Mouse (Mus musculus): ENCODE measurements around the gene Map1s.

Gene Map1s

GRCm38 (mm10) chr8:70905831-70906736 is at the start of gene Map1s:
TSS of gene Map1s (plus strand) at chr8:70905932.
- no peak for DNase-seq (ENCODE audit: low spot score)

DNA sequence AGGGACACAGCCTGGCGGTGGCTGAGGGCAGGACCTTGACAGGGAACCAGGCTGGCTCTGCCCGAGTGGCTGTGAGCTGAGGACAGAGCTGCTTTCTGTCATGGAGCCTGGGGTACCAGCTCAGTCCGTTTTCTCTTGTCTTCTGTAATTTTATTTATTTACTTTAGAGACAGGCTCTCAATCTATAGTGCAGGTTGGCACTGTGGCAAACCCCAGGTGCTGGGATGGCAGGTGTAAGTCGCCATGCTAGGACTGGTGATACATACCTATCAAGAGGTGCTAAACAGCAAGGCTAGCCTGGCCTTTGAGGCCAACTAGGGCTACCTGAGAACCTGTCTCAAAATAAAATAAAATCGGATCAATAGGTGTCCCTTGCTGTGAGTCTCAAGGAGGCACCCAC is 49.7 kb upstream of the Map1s start:
- no peak for DNase-seq (ENCODE audit: low spot score)

DNA sequence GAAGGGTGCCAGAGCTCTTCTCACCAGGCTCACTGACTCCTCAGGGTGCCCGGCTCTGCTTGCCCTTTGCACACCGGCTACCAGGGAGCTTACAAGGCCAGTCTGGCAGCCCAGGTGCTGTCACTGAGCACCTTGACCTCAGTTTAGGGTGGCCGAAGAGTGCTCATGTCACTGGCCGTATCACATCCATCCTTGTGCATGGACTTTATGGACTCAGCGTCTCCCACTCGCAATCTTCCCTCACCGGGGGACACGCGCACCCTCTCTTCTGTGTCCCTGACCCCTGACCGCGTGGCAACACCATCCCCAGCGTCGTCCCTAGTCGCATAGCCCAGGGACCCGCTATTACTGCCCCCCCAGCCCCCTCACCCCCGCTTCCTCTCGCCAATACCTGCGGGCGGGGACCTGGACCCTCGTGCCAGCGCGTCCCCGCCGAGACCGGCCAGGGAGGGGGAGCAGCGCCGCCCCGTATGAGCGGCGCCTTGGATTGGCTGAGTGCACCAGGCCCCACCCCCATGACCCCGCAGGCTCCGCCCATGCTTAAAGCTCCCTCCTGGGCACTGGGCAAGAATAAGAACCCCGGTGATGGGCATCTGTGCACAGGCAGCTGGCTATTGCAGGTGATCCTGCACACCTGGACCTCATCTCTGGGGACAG is 49.1 kb upstream of the Map1s start:
- no peak for DNase-seq (ENCODE audit: low spot score)

DNA sequence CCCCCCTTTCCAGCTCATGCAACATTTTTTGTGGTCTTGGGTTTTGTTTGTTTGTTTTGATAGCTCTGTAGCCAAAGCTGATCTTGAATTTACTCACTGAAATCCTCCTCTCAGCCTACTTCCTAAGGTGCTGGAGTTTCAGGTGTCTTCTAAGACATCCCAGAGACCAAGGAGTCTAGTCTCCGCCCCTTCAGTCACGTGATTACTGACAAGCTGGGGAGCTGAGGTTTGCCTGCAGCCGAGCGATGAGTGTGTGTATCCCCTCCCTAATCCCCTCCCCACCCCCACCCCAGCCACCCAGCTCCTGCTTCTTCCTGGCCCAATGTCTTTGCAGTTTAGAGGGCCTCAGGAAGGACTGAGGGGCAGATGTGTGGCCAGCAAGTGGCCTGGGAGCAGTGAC is 48.2 kb upstream of the Map1s start:
- DNase-seq (ENCODE audit: low spot score), result no peak

GRCm38 (mm10) chr8:70862824-70863641 is 42.7 kb upstream of the Map1s start, which contains the start of gene Kcnn1:
TSS of gene Kcnn1 (minus strand) at chr8:70863258.
- no peak for DNase-seq (ENCODE audit: low spot score)

GRCm38 (mm10) chr8:70863956-70864711 is 41.6 kb upstream of the Map1s start:
- DNase-seq (ENCODE audit: low spot score), result no peak

DNA sequence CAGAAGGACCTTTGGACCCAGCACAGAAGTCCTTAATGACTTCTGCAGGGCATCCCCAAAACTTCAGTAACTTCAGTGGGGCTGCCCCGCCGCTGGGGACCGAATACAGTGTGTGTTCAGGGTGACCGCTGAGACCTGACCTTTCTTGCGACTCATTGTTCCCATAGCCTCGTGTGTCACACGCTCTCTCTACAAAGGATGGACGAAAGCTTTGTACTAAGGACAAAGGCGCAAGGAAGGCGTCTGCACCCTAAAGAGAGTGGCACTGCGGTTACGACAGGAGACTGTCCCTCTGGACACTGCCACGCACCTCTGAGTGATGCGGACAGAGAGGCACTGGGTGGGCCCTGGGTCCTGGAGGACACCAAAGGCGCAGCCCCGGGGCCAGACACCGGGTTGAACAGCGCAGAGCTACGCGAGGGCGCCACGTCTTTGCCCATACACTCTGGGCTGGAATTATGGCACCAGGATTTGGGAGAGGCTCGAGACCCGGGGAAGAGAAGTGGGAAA is 41.0 kb upstream of the Map1s start:
- no peak for DNase-seq (ENCODE audit: low spot score)

- peak; percentile 95 for DNase-seq (ENCODE audit: low spot score)
These were observed 40.3 kb upstream of the Map1s start for GRCm38 (mm10) chr8:70865350-70866000.

DNA sequence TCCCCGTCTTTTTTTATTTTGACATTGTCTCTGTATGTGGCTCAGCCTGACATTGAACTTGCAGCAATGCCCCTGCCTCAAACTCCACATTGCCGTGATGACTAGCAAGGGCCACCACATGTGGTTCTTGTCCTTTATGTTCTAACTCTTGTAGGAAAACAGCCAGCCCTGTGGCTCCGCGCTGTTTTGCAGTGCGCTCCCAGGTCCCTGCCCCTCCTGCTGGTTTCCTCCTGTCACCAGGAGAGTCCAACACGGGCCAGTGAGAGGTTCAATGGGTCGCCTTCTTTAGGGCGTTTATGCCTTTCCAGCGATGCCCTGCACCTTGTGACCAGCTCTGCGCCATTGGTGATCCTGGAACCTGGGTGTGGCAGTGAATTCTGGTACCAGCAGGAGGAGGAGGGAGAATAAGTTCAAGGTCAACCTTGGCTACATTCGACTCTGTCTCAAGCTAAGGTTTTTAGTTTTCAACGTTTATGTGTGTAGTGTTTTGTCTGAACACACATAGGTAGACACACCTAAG is 39.7 kb upstream of the Map1s start:
- no peak for DNase-seq (ENCODE audit: low spot score)

DNA sequence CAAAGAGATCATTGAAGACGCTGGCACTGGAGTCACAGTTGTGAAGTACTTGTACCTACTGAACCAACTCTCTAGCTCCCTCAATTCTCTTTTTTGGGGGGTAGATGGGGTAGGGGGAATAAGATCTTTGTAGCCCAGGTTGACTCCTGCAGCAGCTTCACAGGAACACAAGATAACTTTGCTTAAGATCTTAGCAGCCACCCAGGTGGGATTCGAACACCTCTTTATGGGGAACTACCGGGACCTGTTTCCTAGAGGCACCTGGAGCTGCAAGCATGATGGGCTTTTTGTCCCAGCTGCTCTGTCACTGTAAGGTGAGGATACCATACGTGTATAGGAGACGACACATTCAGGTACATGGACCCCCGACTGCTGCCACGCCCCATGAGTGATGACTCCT is 39.2 kb upstream of the Map1s start:
- DNase-seq (ENCODE audit: low spot score), result no peak

DNA sequence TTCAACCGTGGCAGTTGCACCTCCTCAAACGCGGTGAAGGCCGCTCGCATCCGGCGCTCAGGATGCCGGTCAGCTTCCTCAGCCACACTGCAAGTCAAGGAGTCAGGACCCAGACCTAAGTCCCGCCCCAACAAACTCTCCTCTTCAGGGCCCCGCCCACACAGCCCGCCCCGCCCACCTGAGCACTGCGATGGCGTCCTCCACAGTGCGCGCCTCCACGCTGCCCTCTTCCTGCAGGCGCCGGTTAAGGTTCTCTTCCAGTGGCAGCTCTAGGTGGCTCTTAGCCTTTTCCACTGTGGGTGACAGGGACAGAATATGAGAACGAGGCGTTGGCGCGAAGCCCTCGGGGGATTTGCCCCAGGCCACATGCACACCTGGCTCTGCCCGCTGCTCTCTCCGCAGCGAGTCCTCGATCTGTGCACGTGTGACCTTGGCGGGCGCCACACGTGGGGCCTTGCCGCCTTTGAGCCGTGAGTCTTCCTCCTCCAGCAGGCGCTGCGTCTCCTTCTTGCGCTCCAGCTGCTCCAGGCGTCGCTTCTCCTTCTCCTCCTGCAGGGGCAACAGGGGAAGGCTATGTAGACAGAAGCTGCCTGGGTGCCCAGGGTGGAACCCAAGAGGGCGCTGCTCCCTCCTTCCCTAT is 37.1 kb upstream of the Map1s start:
- DNase-seq (ENCODE audit: low spot score), result no peak

DNA sequence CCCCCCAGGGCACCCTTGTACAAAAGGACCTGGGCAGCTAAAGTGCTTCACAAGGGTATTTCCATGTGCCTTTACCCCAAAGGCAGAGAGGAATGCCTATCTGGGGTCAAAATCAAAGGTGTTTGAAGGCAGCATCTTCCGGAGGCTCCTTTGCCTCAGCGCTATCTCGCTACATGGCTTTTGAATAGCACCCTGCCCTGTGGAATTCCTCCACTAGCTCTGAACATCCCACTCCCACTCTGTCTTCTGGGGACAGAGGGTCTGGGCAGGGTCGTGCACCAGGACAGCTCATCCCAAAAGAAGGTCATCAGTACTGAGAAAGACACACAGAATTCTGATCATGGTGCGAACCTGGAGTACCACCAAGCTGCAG is 36.5 kb upstream of the Map1s start:
- no peak for DNase-seq (ENCODE audit: low spot score)

DNA sequence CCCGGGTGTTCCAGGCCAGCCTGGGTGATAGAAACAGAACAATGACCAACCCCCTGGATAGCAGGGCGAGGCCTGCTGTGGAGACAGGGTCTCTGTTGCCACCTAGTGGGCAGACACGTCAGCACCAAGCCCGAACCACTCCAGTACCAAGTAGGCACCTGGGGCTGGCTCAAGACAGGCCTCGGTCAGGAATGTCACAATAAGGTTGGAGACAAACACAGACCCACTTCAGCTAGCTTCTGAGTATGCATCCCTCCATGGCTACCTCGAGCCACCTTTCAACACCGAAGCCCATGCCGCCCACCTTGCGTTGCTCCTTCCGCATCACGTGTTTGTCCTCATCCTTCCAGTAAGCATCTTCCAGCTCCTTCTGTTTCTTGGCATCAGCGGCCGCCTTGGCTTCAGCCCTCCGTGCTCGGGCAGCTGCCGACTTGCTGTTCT is 36.1 kb upstream of the Map1s start:
- DNase-seq (ENCODE audit: low spot score), result no peak

DNA sequence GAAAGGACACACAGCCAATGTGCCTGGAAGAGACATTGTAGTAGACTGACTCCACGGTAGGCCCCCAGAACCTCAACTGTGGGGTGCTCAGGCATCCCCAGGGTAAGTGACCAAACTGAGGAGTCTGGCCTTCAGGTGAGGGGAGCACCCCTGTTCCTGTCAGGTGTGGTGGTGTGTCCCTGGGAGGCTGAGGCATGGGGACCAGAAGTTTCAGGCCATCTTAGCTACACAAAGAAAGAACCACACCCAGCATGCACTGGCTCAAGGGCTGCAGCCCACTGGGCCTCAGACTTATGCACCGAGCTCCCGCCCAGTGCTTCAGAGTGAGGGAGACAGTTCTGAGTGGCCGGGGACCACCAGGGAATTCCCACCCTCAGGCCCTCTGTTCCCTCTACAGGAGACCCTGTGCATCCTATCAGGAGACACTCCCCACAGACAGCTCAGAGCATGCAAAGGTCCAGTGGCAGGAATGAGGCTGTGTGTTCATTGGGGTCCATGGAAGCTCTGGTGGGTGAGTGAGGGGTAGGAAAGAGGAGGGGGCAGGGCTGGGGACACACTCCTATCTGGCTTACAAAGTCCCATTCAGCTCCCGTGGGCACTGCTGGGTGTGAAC is 34.4 kb upstream of the Map1s start:
- DNase-seq (ENCODE audit: low spot score), result no peak

GRCm38 (mm10) chr8:70872643-70873363 is 32.9 kb upstream of the Map1s start:
- no peak for DNase-seq (ENCODE audit: low spot score)

DNA sequence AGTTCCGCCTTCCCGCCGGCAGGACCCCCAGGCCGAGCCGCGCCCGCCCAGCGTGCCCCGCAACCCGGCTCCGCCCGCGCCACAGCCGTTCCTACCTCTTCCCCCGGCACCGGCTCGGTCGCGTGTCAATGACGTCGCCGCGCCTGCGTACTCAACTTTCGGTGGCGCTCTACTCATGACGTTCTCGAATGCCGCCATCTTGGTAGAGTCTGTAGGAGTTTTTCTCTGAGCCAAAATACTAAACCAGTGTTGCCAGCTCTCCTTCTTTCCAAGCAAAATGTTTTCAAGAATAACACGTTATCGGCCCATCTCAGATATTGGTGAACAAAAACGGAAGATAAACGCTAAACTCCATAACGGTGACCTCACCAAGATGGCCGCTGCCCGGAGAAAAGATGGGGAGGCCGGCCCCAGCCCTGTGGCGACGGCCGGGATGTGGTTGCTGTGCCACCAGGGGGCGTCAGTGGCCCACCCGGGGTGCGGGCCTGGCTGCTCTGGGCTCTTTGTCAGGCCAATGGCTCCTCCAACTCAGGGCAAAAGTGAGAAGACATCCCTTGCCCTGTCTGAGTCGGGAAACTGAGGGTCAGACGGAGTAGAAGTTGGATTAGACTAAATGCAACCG is 32.3 kb upstream of the Map1s start, which contains the start of gene Ccdc124:
Gene Ccdc124 (minus strand): TSS at position 572 of the 622 bp plus-strand sequence.
- DNase-seq (ENCODE audit: low spot score), result peak; percentile 87

GRCm38 (mm10) chr8:70874441-70874840 is 31.3 kb upstream of the Map1s start:
- DNase-seq (ENCODE audit: low spot score), result no peak

DNA sequence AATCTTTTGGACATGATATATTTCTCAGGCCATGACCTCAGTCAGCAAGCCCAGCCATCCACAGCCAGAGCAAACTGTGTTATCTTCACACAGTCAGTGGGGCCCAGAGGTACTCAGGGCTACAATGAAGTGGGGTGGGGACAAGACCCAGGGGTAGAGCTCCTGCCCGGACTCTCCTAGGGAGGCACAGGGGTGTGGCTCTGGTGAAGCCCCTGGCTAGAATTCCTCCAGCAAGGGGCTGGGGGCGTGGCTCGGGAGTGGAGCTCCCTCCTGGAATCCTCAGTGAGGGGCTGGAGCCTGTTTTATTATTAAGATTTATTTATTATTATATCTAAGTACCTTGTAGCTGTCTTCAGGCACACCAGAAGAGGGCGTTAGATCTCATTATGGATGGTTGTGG is 29.4 kb upstream of the Map1s start:
- no peak for DNase-seq (ENCODE audit: low spot score)

GRCm38 (mm10) chr8:70878178-70878577 is 27.6 kb upstream of the Map1s start:
- DNase-seq (ENCODE audit: low spot score), result no peak

Measured in urinary bladder, postnatal 10 days (tissue).